Mouse (Mus musculus) NIH3T3 (cell line): ENCODE data around the gene Fam213a.

Source experiments
- DNase-seq: peaks from one replicate; pipeline ENCODE4 v3.0.0-alpha.2; 2012; ENCODE audit warnings: low read depth

Fam213a gene

GRCm38 (mm10) chr14:41004201-41005141, 9.1 kb downstream of the Fam213a start:
- no peak for DNase-seq

DNA sequence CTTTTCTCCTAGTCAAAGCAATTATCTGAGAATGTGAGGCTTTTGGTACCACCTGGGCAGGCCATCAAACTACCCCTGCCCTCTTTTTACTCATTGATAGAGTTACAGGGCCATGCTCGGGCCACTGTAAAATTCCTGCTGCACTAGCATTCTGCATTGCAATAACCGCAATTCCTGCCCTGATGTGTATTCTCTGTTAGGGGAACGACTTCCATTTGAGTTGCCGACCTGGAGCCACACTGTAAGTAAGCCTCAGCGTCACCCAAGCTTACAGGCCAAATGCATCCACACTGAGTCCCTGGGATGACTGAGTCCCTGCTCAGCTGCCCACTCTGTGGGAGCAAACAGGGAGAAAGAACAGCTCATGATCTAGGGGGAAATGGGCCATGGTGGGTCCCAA, 12.0 kb downstream of the Fam213a start:
- DNase-seq: no peak

- DNase-seq: peak; percentile 39
Measured at GRCm38 (mm10) chr14:41000801-41001200, 12.8 kb downstream of the Fam213a start.

DNA sequence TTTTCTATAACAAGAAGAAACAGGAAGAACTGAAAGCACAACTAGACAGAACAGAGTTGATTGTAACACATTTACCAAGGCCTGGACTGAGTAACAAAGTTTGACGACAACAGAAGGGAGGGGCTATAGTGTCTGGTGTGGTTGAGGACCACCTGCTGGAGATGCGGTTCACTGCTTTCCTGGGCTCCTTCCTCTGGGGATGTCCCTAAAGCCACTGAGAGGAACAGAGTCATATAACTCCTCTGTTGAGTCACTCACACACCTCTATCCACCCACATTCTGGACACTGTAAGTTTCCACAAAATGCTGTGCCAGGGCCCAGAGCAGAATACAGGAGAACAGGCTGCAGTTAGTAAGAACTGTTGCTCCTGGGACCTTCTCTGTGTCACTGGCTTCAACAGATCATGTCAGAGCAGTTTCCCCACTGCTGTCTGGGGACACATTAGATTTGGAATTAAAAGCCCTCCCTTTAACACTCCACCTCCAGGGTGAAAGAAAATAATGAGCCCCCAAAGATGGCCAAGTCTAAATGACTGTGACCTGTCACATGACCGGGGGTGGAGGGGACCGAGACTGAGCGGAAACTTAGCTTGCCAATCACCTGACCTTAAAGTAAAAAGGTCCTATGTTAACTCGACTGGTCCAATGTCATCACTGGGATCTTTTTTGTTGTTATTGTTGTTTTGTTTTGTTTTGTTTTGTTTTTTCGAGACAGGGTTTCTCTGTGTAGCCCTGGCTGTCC, 13.5 kb downstream of the Fam213a start:
- DNase-seq: no peak

GRCm38 (mm10) chr14:40996171-40996570, 17.4 kb downstream of the Fam213a start:
- no peak for DNase-seq

- no peak for DNase-seq
Measured at GRCm38 (mm10) chr14:40992464-40992863, 21.1 kb downstream of the Fam213a start.

DNA sequence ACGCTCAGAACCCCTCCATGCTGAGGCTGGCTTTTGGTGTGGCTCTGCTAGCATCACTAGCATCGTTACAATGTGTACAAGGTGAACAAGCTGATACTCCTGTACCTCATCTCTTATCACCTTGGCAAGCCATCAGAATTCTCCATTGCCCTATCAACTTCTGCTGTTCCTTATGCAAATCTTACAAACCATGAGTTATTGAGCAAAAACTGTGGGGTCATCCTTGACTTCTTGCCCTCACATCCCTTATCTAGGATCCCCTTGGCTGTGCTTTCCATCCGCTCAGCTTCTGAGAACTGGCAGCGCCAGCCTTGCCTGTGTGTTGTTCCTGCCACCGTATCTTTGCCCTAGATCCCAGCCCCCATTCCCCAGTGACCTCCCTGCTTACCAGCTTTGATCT, 24.8 kb downstream of the Fam213a start:
- DNase-seq: no peak

GRCm38 (mm10) chr14:40987184-40987583, 26.4 kb downstream of the Fam213a start:
- DNase-seq: no peak

DNA sequence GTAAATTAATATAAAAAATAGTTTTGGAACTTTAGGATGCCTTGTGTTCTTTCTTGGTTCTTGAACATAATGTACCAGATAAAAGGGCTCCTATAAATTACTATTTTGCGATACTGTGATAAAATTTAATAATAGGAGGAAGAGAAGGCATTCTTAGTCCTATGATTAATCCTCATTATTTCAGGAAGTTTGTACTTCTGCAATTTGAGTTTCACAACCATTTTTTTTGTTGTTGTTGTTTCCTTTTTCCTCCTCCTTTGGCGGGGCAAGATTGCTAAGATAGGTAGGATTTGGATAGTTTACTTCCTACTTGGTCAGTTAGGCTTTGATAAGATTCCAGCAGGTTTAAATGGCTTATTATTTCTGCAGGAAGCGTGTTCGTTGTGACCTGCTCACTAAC, 28.0 kb downstream of the Fam213a start:
- DNase-seq: no peak

DNA sequence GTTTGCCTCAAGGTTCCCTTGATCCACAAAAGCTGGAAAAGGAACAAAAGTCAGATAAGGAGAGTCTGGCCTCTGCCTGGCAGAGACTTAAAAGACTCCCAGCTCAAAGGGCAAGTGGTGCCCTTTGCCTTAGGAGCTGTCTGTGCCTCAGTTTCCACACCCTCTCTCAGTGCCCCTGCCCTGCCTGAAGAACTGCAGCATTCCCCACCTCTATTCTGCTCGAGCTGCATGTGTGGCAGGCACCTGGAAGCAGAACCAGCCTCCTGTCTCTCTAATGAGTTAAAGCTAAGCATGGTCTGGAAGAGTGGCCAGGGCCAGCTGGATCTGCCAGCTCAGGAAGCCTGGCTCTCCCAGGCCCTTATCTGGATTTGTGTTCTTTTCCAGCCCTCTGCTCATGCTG, 33.9 kb downstream of the Fam213a start:
- no peak for DNase-seq

DNA sequence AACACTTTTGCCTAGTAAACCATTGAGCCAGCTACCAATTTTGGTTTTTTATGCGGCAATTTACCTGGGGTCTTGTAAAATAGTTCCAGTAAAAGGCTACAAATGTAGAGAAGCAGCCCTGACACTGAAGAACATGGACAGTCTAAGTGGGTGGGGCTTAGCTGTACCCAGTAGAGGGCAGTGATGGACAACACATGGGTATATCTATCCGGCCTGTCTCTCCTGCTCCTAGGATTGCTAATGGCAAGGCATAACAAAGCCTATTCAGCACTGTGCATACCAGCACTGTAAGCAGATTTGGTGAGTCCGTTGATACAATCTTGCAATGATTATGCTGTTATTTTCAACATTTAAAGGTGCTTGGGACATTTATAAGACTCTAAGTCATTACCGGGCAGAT, 34.6 kb downstream of the Fam213a start:
- DNase-seq: peak; percentile 80

GRCm38 (mm10) chr14:40975127-40975721, 38.4 kb downstream of the Fam213a start:
- DNase-seq: peak; percentile 84

DNA sequence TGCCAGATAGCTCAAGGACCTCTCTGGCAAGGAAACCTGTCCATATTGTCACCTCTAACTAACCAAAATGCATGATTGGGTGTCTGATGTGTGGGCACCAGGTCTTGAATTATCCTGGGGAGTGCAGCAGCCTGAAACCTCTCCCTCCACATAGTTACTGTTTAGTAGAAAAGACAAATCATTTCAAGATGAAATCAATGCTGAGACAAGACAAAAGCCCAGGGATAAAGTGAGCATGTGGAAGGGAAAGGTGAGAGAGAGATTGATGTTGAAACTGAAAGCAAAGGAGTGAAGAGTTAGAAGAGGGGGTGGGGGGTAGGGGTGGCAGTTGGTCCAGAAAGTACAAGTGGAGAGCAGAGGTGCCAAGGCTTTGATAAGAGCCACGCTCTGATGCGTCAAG, 45.5 kb downstream of the Fam213a start:
- DNase-seq: no peak

DNA sequence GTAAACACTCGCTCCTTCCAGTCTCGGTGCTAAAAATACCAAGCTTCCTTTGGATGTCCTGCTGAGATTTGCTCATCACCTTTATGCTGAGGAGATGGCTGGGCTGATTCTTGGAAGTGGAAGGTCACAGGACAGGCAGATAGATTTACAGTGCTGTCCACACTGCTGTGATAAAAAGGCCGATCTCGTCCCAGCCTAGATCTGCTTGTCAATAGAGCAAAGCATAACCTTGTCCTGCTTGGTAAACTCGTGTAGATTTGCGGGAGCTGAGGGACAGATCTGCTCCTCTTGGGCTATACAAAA, 46.0 kb downstream of the Fam213a start:
- no peak for DNase-seq

GRCm38 (mm10) chr14:40966862-40967597, 46.6 kb downstream of the Fam213a start:
- DNase-seq: peak; percentile 98

DNA sequence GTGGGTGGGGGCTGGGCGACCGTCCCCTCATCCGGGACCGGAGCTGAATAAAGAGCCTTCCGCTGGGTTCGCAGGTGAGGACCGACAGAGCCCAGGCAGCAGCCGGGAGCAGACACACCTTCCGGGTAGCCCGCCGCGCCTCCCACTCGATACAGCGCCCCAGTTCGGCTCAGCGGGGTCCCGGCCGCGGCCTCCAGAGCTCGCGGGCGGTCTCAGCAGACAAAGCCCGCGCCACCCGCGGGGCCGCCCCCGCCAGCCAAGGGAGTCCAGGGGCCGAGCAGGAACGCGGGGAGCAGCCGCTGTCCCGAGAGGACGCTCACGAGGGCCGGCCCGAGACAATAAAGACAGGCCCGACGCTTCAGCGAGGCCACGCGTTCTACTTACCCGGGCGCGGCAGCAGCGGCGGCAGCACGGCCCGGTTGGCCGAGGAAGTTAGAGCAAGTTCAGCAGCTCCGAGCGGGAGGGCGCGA, 47.2 kb downstream of the Fam213a start, which contains the start of gene Tspan14:
Gene Tspan14 (minus strand): TSS at position 416 of the 470 bp plus-strand sequence.
- DNase-seq: no peak

GRCm38 (mm10) chr14:40965507-40966356, 47.9 kb downstream of the Fam213a start:
- peak; percentile 24 for DNase-seq

- DNase-seq: no peak
Measured at GRCm38 (mm10) chr14:40964881-40965280, 48.7 kb downstream of the Fam213a start.

DNA sequence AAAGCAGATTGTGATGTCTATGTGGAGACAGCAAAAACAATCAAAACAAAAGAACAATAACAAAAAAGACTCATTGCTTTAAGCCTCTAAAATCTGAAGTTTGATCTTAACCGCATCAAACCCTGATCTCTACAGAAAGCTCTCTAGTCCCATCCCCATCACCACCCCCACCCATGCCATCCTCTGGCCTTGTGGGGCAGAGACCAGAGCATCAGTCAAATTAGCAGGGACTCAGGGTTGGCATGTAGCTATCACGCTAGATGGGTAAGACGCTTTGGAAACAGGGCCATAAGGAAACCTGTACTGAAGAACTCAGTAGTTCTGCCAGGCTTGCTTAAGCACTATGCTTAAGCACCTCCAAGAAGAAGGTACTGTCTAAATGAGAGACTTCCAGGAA, 49.4 kb downstream of the Fam213a start:
- DNase-seq: no peak

GRCm38 (mm10) chr14:40963501-40964213, 49.9 kb downstream of the Fam213a start:
- no peak for DNase-seq
